Mouse (Mus musculus) gastrocnemius, postnatal 10 days (tissue): ENCODE measurements around the gene Pbx2. TPM values are rescaled to one million over a fixed set of nuclear protein-coding genes. Genes with fewer than 3 reads are reported as not detected.

ENCODE experiments used
- DNase-seq: peaks from one replicate; pipeline ENCODE4 v3.0.0; 2021; ENCODE audit warnings: mixed read lengths
- total RNA-seq, 2 experiments: library from RNA; stranded (reverse); gene quantifications; 2 replicates each; pipeline ENCODE4 v1.2.3; 2021

Gene Pbx2
- total RNA-seq, 2 experiments from 2014 or later = 24.2 to 30.9 TPM

GRCm38 (mm10) chr17:34578070-34578469 is 13.0 kb upstream of the Pbx2 start:
- no peak for DNase-seq

DNA sequence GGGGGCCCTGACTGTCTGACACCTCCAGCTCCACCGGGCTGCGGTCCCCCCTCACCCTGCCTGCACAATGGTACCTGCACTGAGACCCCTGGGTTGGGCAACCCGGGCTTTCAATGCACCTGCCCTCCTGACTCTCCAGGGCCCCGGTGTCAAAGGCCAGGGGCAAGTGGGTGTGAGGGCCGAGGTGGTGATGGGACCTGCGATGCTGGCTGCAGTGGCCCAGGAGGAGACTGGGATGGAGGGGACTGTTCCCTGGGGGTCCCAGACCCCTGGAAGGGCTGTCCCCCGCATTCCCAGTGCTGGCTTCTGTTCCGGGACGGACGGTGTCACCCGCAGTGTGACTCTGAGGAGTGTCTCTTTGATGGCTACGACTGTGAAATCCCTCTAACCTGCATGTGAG is 8.5 kb upstream of the Pbx2 start:
- no peak for DNase-seq

GRCm38 (mm10) chr17:34583397-34583796 is 7.7 kb upstream of the Pbx2 start:
- no peak for DNase-seq

GRCm38 (mm10) chr17:34583819-34584218 is 7.2 kb upstream of the Pbx2 start:
- no peak for DNase-seq

- DNase-seq = no peak
Observed at GRCm38 (mm10) chr17:34585121-34585520, 5.9 kb upstream of the Pbx2 start.

DNA sequence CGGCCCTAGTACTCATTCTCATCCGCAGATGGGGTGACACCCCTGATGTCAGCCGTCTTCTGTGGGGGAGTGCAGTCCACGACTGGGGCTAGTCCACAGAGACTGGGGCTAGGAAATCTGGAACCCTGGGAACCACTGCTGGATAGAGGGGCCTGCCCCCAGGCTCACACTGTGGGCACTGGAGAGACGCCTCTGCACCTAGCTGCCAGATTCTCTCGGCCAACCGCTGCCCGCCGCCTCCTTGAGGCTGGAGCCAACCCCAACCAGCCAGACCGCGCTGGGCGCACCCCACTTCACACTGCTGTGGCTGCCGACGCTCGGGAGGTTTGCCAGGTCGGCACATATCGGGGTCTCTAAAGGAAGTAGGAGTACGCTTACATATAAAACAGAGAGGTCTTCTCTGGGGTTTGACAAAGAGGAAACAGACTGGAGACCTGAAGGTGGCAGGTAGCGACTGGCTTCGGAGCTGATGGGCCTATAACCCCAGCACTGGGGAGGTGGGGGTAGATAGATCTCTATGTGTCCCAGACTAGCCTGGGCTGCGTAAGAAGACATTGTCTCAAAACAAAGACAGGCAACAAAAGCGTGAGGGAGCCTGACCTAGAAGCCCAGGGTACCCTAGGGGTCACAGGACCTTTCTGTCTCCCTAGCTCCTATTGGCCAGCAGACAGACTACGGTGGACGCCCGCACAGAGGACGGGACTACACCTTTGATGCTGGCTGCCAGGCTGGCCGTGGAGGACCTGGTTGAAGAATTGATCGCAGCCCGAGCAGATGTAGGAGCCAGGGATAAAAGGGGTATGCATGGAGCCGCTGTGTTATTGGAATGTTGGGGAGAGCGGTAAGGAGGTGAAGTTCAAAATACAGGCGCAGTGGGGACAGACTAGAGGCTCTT is 4.9 kb upstream of the Pbx2 start:
- DNase-seq = no peak

- peak; percentile 90 for DNase-seq
Observed at GRCm38 (mm10) chr17:34586796-34587422, 4.2 kb upstream of the Pbx2 start.

- DNase-seq = peak; percentile 98
Observed at GRCm38 (mm10) chr17:34587423-34587811, 3.6 kb upstream of the Pbx2 start.

DNA sequence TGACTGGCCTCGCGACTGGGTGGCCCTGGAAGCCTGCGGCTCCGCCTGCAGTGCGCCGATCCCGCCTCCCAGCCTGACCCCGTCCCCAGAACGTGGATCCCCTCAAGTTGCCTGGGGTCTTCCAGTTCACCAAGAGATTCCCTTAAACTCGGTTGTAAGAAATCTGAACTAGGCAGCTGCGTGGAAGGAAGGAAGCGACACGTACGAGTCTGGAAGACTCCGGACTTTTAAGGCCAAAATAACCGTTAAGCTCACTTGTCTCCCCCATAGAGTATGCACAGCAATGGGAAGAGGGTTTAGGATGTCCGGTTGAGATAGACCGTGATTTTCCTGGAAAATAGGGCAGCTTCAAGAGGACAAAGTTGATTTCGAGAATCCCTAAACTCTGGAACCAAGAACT is 3.3 kb upstream of the Pbx2 start:
- no peak for DNase-seq

DNA sequence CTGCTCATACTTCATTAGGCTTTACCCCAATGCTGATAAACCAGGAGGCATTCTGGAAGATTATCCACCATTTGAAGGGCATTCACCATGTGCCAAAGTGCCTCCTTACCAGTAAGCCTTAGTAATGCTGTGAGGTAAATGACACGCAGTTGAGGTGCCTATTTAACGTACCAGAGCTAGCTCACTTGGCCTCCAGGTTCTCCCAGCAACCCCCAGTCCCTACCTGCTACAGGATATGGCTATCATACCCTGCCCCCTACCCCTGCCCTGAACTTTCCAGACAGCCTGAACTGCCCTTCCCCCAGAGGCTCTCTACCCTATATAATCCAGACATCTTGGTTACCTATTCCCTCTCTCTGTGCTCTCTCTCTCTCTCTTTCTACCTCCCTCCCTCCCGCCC is 2.3 kb upstream of the Pbx2 start:
- no peak for DNase-seq

DNA sequence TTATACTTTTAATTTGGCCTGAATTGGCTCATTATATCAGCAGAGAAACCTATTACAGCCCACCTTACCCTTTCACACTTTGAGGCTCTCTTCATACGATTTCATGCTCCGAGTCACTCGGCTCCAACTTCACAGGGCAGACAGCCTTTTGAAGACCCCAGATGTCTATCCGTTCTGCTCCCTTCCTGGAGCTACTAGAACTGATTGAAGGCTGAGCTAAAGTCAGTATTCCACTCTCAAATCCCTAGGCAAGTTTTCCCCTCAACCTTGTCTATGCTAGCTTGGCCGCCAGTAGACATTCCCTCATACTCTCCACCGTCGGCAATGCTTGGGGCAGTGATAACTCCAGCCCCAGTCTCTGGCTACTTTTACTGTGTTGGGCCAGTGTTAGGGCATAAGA is 1.9 kb upstream of the Pbx2 start:
- no peak for DNase-seq

GRCm38 (mm10) chr17:34589681-34590101 is 1.4 kb upstream of the Pbx2 start, which contains the start of gene Gpsm3:
Gene Gpsm3, plus strand, starts transcription at chr17:34589806.
- DNase-seq = peak; percentile 65

GRCm38 (mm10) chr17:34590154-34590987 is 695 bp upstream of the Pbx2 start:
- no peak for DNase-seq

DNA sequence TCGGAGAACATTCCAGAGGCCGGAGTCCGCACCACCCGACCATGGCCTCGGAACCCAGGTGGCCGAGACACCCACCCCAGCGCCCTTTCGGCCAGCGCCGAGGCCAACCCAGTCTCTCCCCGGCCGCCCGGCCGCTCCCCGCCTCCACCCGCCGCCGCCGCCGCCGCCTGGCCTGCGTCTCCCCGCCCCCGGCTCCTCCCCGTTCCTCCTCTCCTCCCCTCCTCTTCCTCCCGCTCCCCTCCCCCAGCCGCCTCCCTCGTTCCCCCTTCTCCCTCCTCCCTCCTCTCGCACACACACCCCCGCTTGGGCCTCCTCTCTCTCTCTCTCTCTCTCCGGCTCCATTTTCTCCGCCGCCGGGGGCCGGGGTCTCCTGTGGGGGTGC is 919 bp downstream of the Pbx2 start:
- peak; percentile 94 for DNase-seq

DNA sequence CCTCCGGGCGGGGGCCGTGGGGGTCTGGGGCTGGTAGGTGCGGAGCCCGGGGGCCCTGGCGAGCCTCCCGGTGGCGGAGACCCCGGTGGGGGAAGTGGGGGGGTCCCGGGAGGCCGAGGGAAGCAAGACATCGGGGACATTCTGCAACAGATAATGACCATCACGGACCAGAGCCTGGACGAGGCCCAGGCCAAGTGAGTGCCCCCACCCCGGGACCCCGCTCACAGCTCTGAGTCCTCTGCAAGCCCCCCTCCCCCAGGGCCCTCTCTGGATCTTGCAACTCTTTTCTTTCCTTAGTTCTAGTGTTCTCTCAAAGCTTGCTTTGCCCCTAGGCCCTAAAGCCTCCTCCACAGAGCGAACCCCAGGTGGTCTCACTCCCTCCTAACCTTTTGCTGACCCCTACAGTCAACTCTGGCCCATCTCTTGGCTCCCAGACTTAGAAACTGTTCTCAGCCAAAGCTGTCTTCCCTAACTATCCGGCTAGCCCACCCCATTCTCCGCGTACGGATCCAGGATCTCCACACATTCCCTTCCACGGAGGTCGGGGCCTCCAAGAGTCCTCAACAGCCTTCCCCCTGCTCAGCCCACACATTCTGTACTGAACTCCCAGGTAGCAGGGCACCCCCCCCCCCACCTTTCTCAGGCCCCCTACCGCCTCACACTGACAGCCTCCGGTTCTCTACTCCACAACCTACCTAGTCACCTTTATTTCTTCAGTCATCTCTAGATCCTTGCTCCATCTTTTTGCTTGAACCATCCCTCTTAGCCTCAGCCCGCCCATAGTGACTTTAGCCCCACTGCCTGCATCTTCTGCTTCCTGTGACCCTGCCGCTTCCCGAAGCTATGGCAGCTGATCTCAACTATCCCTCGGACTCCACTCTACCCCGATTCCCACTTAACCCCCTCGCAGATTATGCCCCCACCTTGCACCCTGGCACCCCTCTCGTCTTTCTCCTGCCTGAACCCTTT is 1.8 kb downstream of the Pbx2 start:
- peak; percentile 39 for DNase-seq

DNA sequence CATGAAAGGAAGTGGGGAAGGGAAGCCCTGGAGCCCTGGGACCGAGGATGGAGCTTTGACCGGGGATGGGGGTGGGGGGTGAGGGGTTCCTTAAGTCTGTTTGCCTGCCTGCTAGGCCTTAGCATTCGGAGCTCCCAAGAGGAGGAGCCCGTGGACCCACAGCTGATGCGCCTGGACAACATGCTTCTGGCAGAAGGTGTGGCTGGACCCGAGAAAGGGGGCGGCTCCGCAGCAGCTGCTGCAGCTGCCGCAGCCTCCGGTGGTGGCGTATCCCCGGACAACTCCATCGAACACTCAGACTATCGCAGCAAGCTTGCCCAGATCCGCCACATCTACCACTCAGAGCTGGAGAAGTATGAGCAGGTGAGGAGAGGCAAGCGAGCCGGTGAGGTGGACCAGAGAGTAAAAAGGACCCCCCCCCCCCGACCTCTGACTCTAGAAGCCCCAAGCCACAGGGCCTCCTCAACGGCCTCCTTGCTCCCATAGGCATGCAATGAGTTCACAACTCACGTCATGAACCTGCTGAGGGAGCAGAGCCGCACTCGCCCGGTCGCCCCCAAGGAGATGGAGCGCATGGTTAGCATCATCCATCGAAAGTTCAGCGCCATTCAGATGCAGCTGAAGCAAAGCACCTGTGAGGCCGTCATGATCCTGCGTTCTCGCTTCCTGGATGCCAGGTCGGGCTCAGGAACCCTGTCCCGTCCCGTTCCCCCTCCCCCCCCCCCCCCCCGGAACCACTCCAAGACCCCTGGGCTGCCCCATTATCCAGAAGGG is 2.9 kb downstream of the Pbx2 start:
- DNase-seq = peak; percentile 42

GRCm38 (mm10) chr17:34596098-34596497 is 5.0 kb downstream of the Pbx2 start:
- no peak for DNase-seq

DNA sequence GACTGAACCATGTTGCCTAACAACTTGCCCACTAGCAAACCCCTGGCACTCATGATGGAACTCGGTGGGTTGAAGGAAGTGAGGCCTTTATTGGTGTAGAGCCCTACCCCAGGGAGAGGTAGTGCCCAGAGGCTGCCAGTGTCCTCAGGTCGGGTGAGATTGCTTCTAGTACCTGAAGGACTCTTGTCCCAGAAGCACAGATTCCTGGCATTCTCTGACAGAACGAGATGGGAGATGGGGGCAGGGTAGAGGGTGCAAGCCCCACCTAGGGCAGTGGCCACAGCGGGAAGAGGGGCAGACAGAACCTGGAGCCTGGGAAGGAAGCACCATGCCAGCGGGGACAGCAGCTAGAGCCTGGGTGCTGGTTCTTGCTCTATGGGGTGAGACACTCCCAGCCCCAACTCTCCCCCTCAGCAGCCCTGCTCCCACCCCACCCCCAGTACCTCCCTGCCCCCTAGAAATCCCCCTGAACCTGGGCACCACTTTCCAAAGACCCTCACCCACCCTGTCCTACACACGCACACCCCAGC is 6.6 kb downstream of the Pbx2 start, which contains the start of gene Ager:
Gene Ager (plus strand): TSS at position 297 of the 530 bp plus-strand sequence.
- DNase-seq = no peak

GRCm38 (mm10) chr17:34599891-34600290 is 8.8 kb downstream of the Pbx2 start:
- DNase-seq = no peak

GRCm38 (mm10) chr17:34601796-34602195 is 10.7 kb downstream of the Pbx2 start:
- no peak for DNase-seq
